18 mouse cellular contexts compared by ENCODE assay signal in genomic region chr5:25165102-25165788, GRCm38 (mm10). TPM values are rescaled to one million over a fixed set of nuclear protein-coding genes. Genes with fewer than 3 reads are reported as not detected.
DNase-seq lines count a peak whose midpoint lies in the region; ATAC-seq and TF ChIP-seq lines count a peak whose summit lies in the region.
"Had no signal": no experiment of that assay in that cellular context is flagged by ENCODE, and none has a peak within 500 bp of the region (broad histone marks: within the 10 kb centered on the region; RNA-seq: fewer than 3 reads in every experiment).

No protein-coding gene starts in this region.

- H3K4me2 ChIP-seq in midbrain, embryonic 13.5 days (replicated peaks): no peak overlapping the region
- H3K4me2 ChIP-seq: midbrain, embryonic 12.5 days had no signal

- 0 out of 2 replicates have a peak, but pooled peaks cover 4% of the 10 kb centered on the region for H3K4me1 ChIP-seq in midbrain, embryonic 13.5 days (replicated peaks)
- H3K4me1 ChIP-seq: heart, embryonic 10.5 days; midbrain, embryonic 12.5 days had no signal

- H3K9ac ChIP-seq in midbrain, embryonic 13.5 days (replicated peaks): no peak overlapping the region
- H3K9ac ChIP-seq: midbrain, embryonic 12.5 days had no signal

- no peak for DNase-seq in gastrocnemius, adult 2 months
- no peak for DNase-seq in gastrocnemius, adult 18-20 months (ENCODE audit: low spot score)
- DNase-seq in left cerebral cortex, adult 2 months (ENCODE audit: extremely low spot score in 1 of 2, low spot score in 2 of 2): no peak
- DNase-seq in left cerebral cortex, adult 11 months (ENCODE audit: low spot score): no peak
- peak; percentile 39 for DNase-seq in 416B (ENCODE audit: low read depth)
- no peak for DNase-seq in Patski (ENCODE audit: low read depth, low spot score)
- no peak for DNase-seq in urinary bladder, postnatal 10 days (ENCODE audit: low spot score)
- DNase-seq: cerebellum, postnatal 36 days; thymus, postnatal 4 days had no signal

- no peak overlapping the region for H3K4me3 ChIP-seq in gastrocnemius, adult 2 months
- no peak overlapping the region for H3K4me3 ChIP-seq in left cerebral cortex, adult 2 months
- no peak overlapping the region for H3K4me3 ChIP-seq in midbrain, embryonic 13.5 days (replicated peaks)
- H3K4me3 ChIP-seq: heart, embryonic 10.5 days; midbrain, embryonic 12.5 days had no signal

- ATAC-seq in Patski: no peak
- no peak for ATAC-seq in midbrain, embryonic 13.5 days

- in situ Hi-C loops in Patski (cut with MboI; ENCODE audit: low pct_unique_long_range_greater_than_20kb): loop anchor here (5.0 kb wide), 1 partner anchor 143 kb away; no protein-coding TSS in a partner anchor

- POLR2A ChIA-PET in Patski (lab: Charles Lee): no interaction called here

- peak; percentile 39; the same call in 1 of the 2 replicates for TF ChIP-seq CTCF in gastrocnemius, adult 2 months (IDR thresholded peaks at IDR 0.05)
- TF ChIP-seq CTCF in left cerebral cortex, adult 2 months (IDR thresholded peaks at IDR 0.05): peak; percentile 59
- peak; percentile 62 for TF ChIP-seq CTCF in Patski (IDR thresholded peaks at IDR 0.05)

- WGBS in midbrain, embryonic 13.5 days: 81% methylated on average over 4 of the region's 4 CpGs

- no peaks in the 10 kb centered on the region for H3K9me3 ChIP-seq in midbrain, embryonic 13.5 days
- H3K9me3 ChIP-seq: heart, embryonic 10.5 days; midbrain, embryonic 12.5 days had no signal

- intact Hi-C loops in gastrocnemius, adult 2 months (cut with DNase I): loop anchor here (1.0 kb wide), 1 partner anchor 142 kb away; no protein-coding TSS in a partner anchor
- intact Hi-C loops in left cerebral cortex, adult 2 months (cut with DNase I): loop anchor here (1.0 kb wide), 1 partner anchor 142 kb away; no protein-coding TSS in a partner anchor

- H3K27ac ChIP-seq in gastrocnemius, adult 2 months: no peak overlapping the region
- H3K27ac ChIP-seq in left cerebral cortex, adult 2 months: no peak overlapping the region
- H3K27ac ChIP-seq in midbrain, embryonic 13.5 days: no peak overlapping the region
- H3K27ac ChIP-seq: heart, embryonic 10.5 days; midbrain, embryonic 12.5 days had no signal

- H3K36me3 ChIP-seq in midbrain, embryonic 13.5 days: no peaks in the 10 kb centered on the region
- H3K36me3 ChIP-seq: heart, embryonic 10.5 days; midbrain, embryonic 12.5 days had no signal

- peaks cover 6% of the 10 kb centered on the region for H3K27me3 ChIP-seq in Patski
- H3K27me3 ChIP-seq in midbrain, embryonic 13.5 days: no peaks in the 10 kb centered on the region
- H3K27me3 ChIP-seq: midbrain, embryonic 12.5 days had no signal

- CTCF ChIA-PET in Patski (lab: Charles Lee): interaction anchor here (0.7 to 4.0 kb wide), 9 partner anchors 9 to 159 kb away, joined by 3 to 32 read pairs (median 4); no protein-coding TSS in a partner anchor

RNA-seq across cellular contexts. Expression of gene Galntl5, which starts 16.0 kb away (rescaled TPM):
- not detected for total RNA-seq in gastrocnemius, adult 2 months (2021)
- not detected for total RNA-seq in gastrocnemius, adult 18-20 months (2021)
- total RNA-seq in left cerebral cortex, adult 2 months (2021): not detected
- not detected for polyA plus RNA-seq in Patski (2021)
- polyA plus RNA-seq in midbrain, embryonic 13.5 days (2015; fragmentation: Nextera tagmentation; extraction: Ambion mirVana): not detected in 2 replicates
- total RNA-seq: left cerebral cortex, adult 8-10 months had no signal
- polyA plus RNA-seq: brain, embryonic 14.5 days; frontal cortex, adult 2 months; heart, embryonic 10.5 days; hindbrain, embryonic 11.5 days; liver, embryonic 16.5 days; midbrain, embryonic 12.5 days; neural tube, embryonic 14.5 days had no signal

RNA-seq across cellular contexts. Expression of gene Galnt11, which starts 56.5 kb away (rescaled TPM):
- total RNA-seq in gastrocnemius, adult 2 months (2021): 10 to 100 TPM; 10.9 to 13.0 TPM
- total RNA-seq in gastrocnemius, adult 18-20 months (2021): 10 to 100 TPM in 1 of 2 experiments, 1 to 10 TPM in 1; 9.3 to 11.0 TPM
- 10 to 100 TPM; 44.7 to 45.3 TPM for total RNA-seq in left cerebral cortex, adult 2 months (2021)
- polyA plus RNA-seq in Patski (2021): 42.7 TPM
- 42.0 and 42.4 TPM in 2 replicates for polyA plus RNA-seq in midbrain, embryonic 13.5 days (2015; fragmentation: Nextera tagmentation; extraction: Ambion mirVana)

RNA-seq across cellular contexts. Expression of gene E130116L18Rik, which starts 57.7 kb away (rescaled TPM):
- total RNA-seq in gastrocnemius, adult 2 months (2021): not detected
- not detected for total RNA-seq in gastrocnemius, adult 18-20 months (2021)
- not detected for total RNA-seq in left cerebral cortex, adult 2 months (2021)
- polyA plus RNA-seq in Patski (2021): 0.58 TPM
- polyA plus RNA-seq in midbrain, embryonic 13.5 days (2015; fragmentation: Nextera tagmentation; extraction: Ambion mirVana): not detected in 2 replicates
- total RNA-seq: left cerebral cortex, adult 8-10 months had no signal
- polyA plus RNA-seq: brain, embryonic 14.5 days; frontal cortex, adult 2 months; heart, embryonic 10.5 days; hindbrain, embryonic 11.5 days; liver, embryonic 16.5 days; midbrain, embryonic 12.5 days; neural tube, embryonic 14.5 days had no signal
